Comparison of ENCODE assay signal across 8 mouse cellular contexts in genomic region chr10:93291352-93291751, GRCm38 (mm10). TPM values are rescaled to one million over a fixed set of nuclear protein-coding genes. Genes with fewer than 3 reads are reported as not detected.
DNase-seq lines count a peak whose midpoint lies in the region; ATAC-seq and TF ChIP-seq lines count a peak whose summit lies in the region.
"Had no signal": no experiment of that assay in that cellular context is flagged by ENCODE, and none has a peak within 500 bp of the region (broad histone marks: within the 10 kb centered on the region; RNA-seq: fewer than 3 reads in every experiment).

No protein-coding gene starts in this region.

- TF ChIP-seq CTCF in C2C12 (IDR thresholded peaks at IDR 0.05; ENCODE audit: control insufficient read depth, insufficient read depth, insufficient read length) = peak; percentile 90
- peak; percentile 89 for TF ChIP-seq CTCF in kidney, postnatal 0 days (IDR thresholded peaks at IDR 0.05; ENCODE audit: low read depth)

- peaks cover 2 to 9% of the 10 kb centered on the region in 2 experiments; a peak in 3 of 4 replicates for H3K4me1 ChIP-seq in ES-E14 (ENCODE audit: control insufficient read depth in 2 of 2, insufficient read depth in 2 of 2, low read length in 2 of 2, poor library complexity in 1 of 2)
- peaks cover 22% of the 10 kb centered on the region for H3K4me1 ChIP-seq in kidney, postnatal 0 days (replicated peaks; ENCODE audit: insufficient read depth, low read length)
- H3K4me1 ChIP-seq in midbrain, embryonic 13.5 days (replicated peaks) = peaks cover 10% of the 10 kb centered on the region; the same call in 1 of the 2 replicates

- H3K79me2 ChIP-seq in C2C12 (ENCODE audit: control insufficient read depth, insufficient read depth) = peaks cover 91% of the 10 kb centered on the region

- peaks cover 33% of the 10 kb centered on the region for H3K36me3 ChIP-seq in C2C12 (ENCODE audit: control insufficient read depth, insufficient read depth)
- no peaks in the 10 kb centered on the region for H3K36me3 ChIP-seq in ES-E14 (ENCODE audit: control insufficient read depth, insufficient read depth, low read length, poor library complexity, severe bottlenecking)
- H3K36me3 ChIP-seq in kidney, postnatal 0 days (ENCODE audit: insufficient read depth, low read length) = 0 out of 2 replicates have a peak, but pooled peaks cover 2% of the 10 kb centered on the region
- no peaks in the 10 kb centered on the region for H3K36me3 ChIP-seq in midbrain, embryonic 13.5 days
- H3K36me3 ChIP-seq: stomach, embryonic 15.5 days had no signal

- H3K4me3 ChIP-seq in C2C12 (ENCODE audit: insufficient read depth, poor library complexity, severe bottlenecking) = no peak overlapping the region
- H3K4me3 ChIP-seq in ES-E14 (ENCODE audit: insufficient read depth in 1 of 2, low read depth in 1 of 2, low read length in 2 of 2, poor library complexity in 1 of 2, severe bottlenecking in 1 of 2) = no peak overlapping the region
- no peak overlapping the region for H3K4me3 ChIP-seq in kidney, postnatal 0 days (replicated peaks; ENCODE audit: low read depth, low read length)
- H3K4me3 ChIP-seq in midbrain, embryonic 13.5 days (replicated peaks) = no peak overlapping the region
- H3K4me3 ChIP-seq: stomach, embryonic 15.5 days had no signal

- 0 out of 2 replicates have a peak, but pooled peaks have one; percentile 16 for ATAC-seq in kidney, postnatal 0 days (replicated peaks; ENCODE audit: low FRiP score, low read depth)
- ATAC-seq in midbrain, embryonic 13.5 days = peak; percentile 61

- DNase-seq in ES-E14 (ENCODE audit: low read depth, low spot score) = no peak
- DNase-seq in cerebellum, adult 9-10 months = peak; percentile 75
- peak; percentile 65 for DNase-seq in heart, adult 8-10 months (ENCODE audit: low spot score)
- DNase-seq in kidney, postnatal 0 days (ENCODE audit: low spot score) = peak; percentile 78
- no peak for DNase-seq in layer of hippocampus, adult 9-11 months

- 42% methylated on average over 7 of the region's 7 CpGs for WGBS in kidney, postnatal 0 days
- WGBS in midbrain, embryonic 13.5 days = 26% methylated on average over 7 of the region's 7 CpGs

- H3K9ac ChIP-seq in ES-E14 (ENCODE audit: insufficient read depth, low read depth, low read length, poor library complexity, severe bottlenecking) = no peak overlapping the region
- H3K9ac ChIP-seq in kidney, postnatal 0 days (ENCODE audit: low read depth, low read length) = no peak overlapping the region
- H3K9ac ChIP-seq in midbrain, embryonic 13.5 days (replicated peaks) = no peak overlapping the region
- H3K9ac ChIP-seq: stomach, embryonic 15.5 days had no signal

- no peak overlapping the region for H3ac ChIP-seq in C2C12 (ENCODE audit: control insufficient read depth, insufficient read length, low read depth)

- H3K27me3 ChIP-seq in C2C12 (ENCODE audit: control insufficient read depth, insufficient read depth, insufficient read length) = no peaks in the 10 kb centered on the region
- no peaks in the 10 kb centered on the region for H3K27me3 ChIP-seq in kidney, postnatal 0 days (ENCODE audit: insufficient read depth, low read length)
- no peaks in the 10 kb centered on the region for H3K27me3 ChIP-seq in midbrain, embryonic 13.5 days
- H3K27me3 ChIP-seq: stomach, embryonic 15.5 days had no signal

- in situ Hi-C loops in ES-E14 (cut with MboI; ENCODE audit: low sequenced_read_pairs in 2 of 2, unreplicated experiment in 2 of 2) = loop anchor here in 1 of 2 experiments (5.0 kb wide), 1 partner anchor 131 kb away; no protein-coding TSS in a partner anchor

- no peak overlapping the region for H3K27ac ChIP-seq in ES-E14 (ENCODE audit: insufficient read depth, low read depth, low read length, poor library complexity, severe bottlenecking)
- H3K27ac ChIP-seq in kidney, postnatal 0 days = no peak overlapping the region
- H3K27ac ChIP-seq in midbrain, embryonic 13.5 days = no peak overlapping the region
- H3K27ac ChIP-seq: stomach, embryonic 15.5 days had no signal

- peaks cover 69% of the 10 kb centered on the region for H3K79me3 ChIP-seq in C2C12 (ENCODE audit: low read depth)

- no peaks in the 10 kb centered on the region for H3K9me3 ChIP-seq in ES-E14 (ENCODE audit: control insufficient read depth, insufficient read depth, low read depth, low read length)
- no peaks in the 10 kb centered on the region for H3K9me3 ChIP-seq in kidney, postnatal 0 days (replicated peaks; ENCODE audit: low read length)
- no peaks in the 10 kb centered on the region for H3K9me3 ChIP-seq in midbrain, embryonic 13.5 days
- H3K9me3 ChIP-seq: stomach, embryonic 15.5 days had no signal

- no peak overlapping the region for H3K4me2 ChIP-seq in kidney, postnatal 0 days (ENCODE audit: low read length)
- H3K4me2 ChIP-seq in midbrain, embryonic 13.5 days (replicated peaks) = no peak overlapping the region
- H3K4me2 ChIP-seq: stomach, embryonic 15.5 days had no signal

TF ChIP-seq in C2C12, 6 proteins besides CTCF, POLR2A, EP300 and RAD21:
- TF ChIP-seq MYOD1 (IDR thresholded peaks at IDR 0.05; ENCODE audit: control insufficient read depth, insufficient read length, low read depth) (no peak), MAX (IDR thresholded peaks at IDR 0.05) (peak; percentile 22)

TF ChIP-seq in ES-E14, 5 proteins besides CTCF, POLR2A, EP300 and RAD21:
- 0 out of 2 replicates have a peak, but pooled peaks have one; percentile 37 for TF ChIP-seq ZC3H11A (IDR thresholded peaks at IDR 0.05; ENCODE audit: borderline replicate concordance, low read depth, low read length)
- TF ChIP-seq MAFK (IDR thresholded peaks at IDR 0.05; ENCODE audit: insufficient read depth, low read depth, low read length) = no peak
- no peak for TF ChIP-seq CHD2 (IDR thresholded peaks at IDR 0.05; ENCODE audit: low read depth, low read length)

RNA-seq across cellular contexts. Expression of gene Elk3, which starts 19.6 kb away (rescaled TPM):
- polyA plus RNA-seq in C2C12 (2012; fragmentation: generic; extraction: Trizol) = 56.1 TPM
- 10.3 and 15.7 TPM in 2 replicates for total RNA-seq in ES-E14 (2012; rRNA removed)
- total RNA-seq in heart, adult 8-10 months (2022) = 10 to 100 TPM; 32.0 to 37.6 (median 35.2) TPM
- polyA plus RNA-seq in kidney, postnatal 0 days (2015; fragmentation: Nextera tagmentation; extraction: Ambion mirVana) = 50.2 and 53.9 TPM in 2 replicates
- 7.7 and 8.5 TPM in 2 replicates for polyA plus RNA-seq in midbrain, embryonic 13.5 days (2015; fragmentation: Nextera tagmentation; extraction: Ambion mirVana)

Comparison
In these comparisons a context has a peak if more than half of its experiments do, and no peak if none do; other contexts are left out.
1. DNase-seq: peak in cerebellum, adult 9-10 months (single experiment), heart, adult 8-10 months (single experiment) and kidney, postnatal 0 days (single experiment); none in ES-E14 (single experiment) and layer of hippocampus, adult 9-11 months (single experiment).